Mouse (Mus musculus) heart, adult 18-20 months (tissue): ENCODE measurements around the gene Cdh1. TPM values are rescaled to one million over a fixed set of nuclear protein-coding genes. Genes with fewer than 3 reads are reported as not detected.
"Not testable (repeated sequence)": the region's sequence is repeated elsewhere in the genome, so short reads cannot be mapped to it uniquely, and the experiment has no call there.

ENCODE experiments used
- DNase-seq, 2 experiments: peaks; one replicate each; pipeline ENCODE4 v3.0.0; 2021 to 2022; ENCODE audit warnings: mixed read lengths in 1 of 2
- long read RNA-seq, 2 experiments: library from polyadenylated mRNA; stranded (forward); transcript quantifications; one replicate each; pipeline ENCODE4 v2.0.0; 2021
- total RNA-seq, 2 experiments: library from RNA; stranded (reverse); gene quantifications; 2 replicates each; pipeline ENCODE4 v1.2.3; 2021

The Cdh1 gene
- 1 to 10 TPM in 1 of 2 experiments, not detected in 1; 1.4 TPM for total RNA-seq
- long read RNA-seq, experiment 1 = 0 reads
- long read RNA-seq, experiment 2 = 0 reads

- peak in 1 of 2 experiments; percentile 2 for DNase-seq
These were observed at the start of gene Cdh1 for GRCm38 (mm10) chr8:106603131-106603819. Gene Cdh1 (plus strand): TSS chr8:106603351.

GRCm38 (mm10) chr8:106554011-106554410 is 49.1 kb upstream of the Cdh1 start:
- no peak for DNase-seq

GRCm38 (mm10) chr8:106556068-106556645 is 47.0 kb upstream of the Cdh1 start:
- no peak for DNase-seq

GRCm38 (mm10) chr8:106559844-106560243 is 43.3 kb upstream of the Cdh1 start:
- no peak for DNase-seq

GRCm38 (mm10) chr8:106561097-106561865 is 41.9 kb upstream of the Cdh1 start:
- DNase-seq = peak; percentile 45 to 61

GRCm38 (mm10) chr8:106563691-106564182 is 39.4 kb upstream of the Cdh1 start:
- DNase-seq = peak in 1 of 2 experiments; percentile 27

GRCm38 (mm10) chr8:106569006-106569405 is 34.1 kb upstream of the Cdh1 start:
- DNase-seq = no peak

GRCm38 (mm10) chr8:106570386-106570785 is 32.8 kb upstream of the Cdh1 start:
- no peak for DNase-seq

GRCm38 (mm10) chr8:106571551-106572172 is 31.5 kb upstream of the Cdh1 start:
- no peak for DNase-seq

- DNase-seq = not testable (repeated sequence)
These were observed 31.0 kb upstream of the Cdh1 start for GRCm38 (mm10) chr8:106572175-106572574.

- DNase-seq = not testable (repeated sequence)
These were observed 30.0 kb upstream of the Cdh1 start, which contains the start of gene Gm10073 for GRCm38 (mm10) chr8:106573168-106573567. Gene Gm10073 (minus strand): TSS chr8:106573461.

- no peak for DNase-seq
These were observed 28.9 kb upstream of the Cdh1 start for GRCm38 (mm10) chr8:106574283-106574682.

- DNase-seq = peak in 1 of 2 experiments; percentile 47
These were observed 26.1 kb upstream of the Cdh1 start for GRCm38 (mm10) chr8:106576849-106577555.

GRCm38 (mm10) chr8:106579510-106579909 is 23.6 kb upstream of the Cdh1 start:
- no peak for DNase-seq

GRCm38 (mm10) chr8:106581344-106582088 is 21.6 kb upstream of the Cdh1 start:
- DNase-seq = no peak

GRCm38 (mm10) chr8:106584942-106585670 is 18.0 kb upstream of the Cdh1 start:
- DNase-seq = no peak

GRCm38 (mm10) chr8:106585671-106586037 is 17.5 kb upstream of the Cdh1 start:
- DNase-seq = peak in 1 of 2 experiments; percentile 18

GRCm38 (mm10) chr8:106586896-106587295 is 16.3 kb upstream of the Cdh1 start:
- no peak for DNase-seq

- DNase-seq = no peak
These were observed 14.4 kb upstream of the Cdh1 start for GRCm38 (mm10) chr8:106588443-106589431.
